Mouse (Mus musculus) kidney, postnatal 0 days (tissue): ENCODE measurements around the gene Arhgef2. TPM values are rescaled to one million over a fixed set of nuclear protein-coding genes. Genes with fewer than 3 reads are reported as not detected.

Source experiments
- ATAC-seq: fragments of 200-750 bp; cut with Nextera tagmentation; replicated peaks from 2 replicates; pipeline ENCODE4 v1.8.0; 2017; ENCODE audit warnings: low read depth, moderate number of reproducible peaks, moderate TSS enrichment, moderate library complexity; ENCODE audit not compliant: low FRiP score
- DNase-seq: peaks from one replicate; pipeline ENCODE4 v3.0.0-alpha.2; 2016; ENCODE audit warnings: low spot score
- H3K27ac ChIP-seq: fragments of 300-500 bp; sonication (generic); 2 replicates; pipeline ENCODE4 v1.5.1; 2014; ENCODE audit warnings: mild to moderate bottlenecking
- H3K27me3 ChIP-seq: fragments of 300-500 bp; sonication (generic); 2 replicates; pipeline ENCODE4 v1.6.1; 2014; ENCODE audit warnings: low read length, mixed read lengths; ENCODE audit not compliant: insufficient read depth
- H3K36me3 ChIP-seq: fragments of 300-500 bp; sonication (generic); 2 replicates; pipeline ENCODE4 v1.6.1; 2014; ENCODE audit warnings: low read length, mixed read lengths; ENCODE audit not compliant: insufficient read depth
- H3K4me1 ChIP-seq: fragments of 300-500 bp; sonication (generic); replicated peaks from 2 replicates; pipeline ENCODE4 v1.6.1; 2014; ENCODE audit warnings: antibody characterized with exemption, low read length, mixed read lengths; ENCODE audit not compliant: insufficient read depth
- H3K4me2 ChIP-seq: fragments of 300-500 bp; sonication (generic); 2 replicates; pipeline ENCODE4 v1.6.1; 2014; ENCODE audit warnings: mild to moderate bottlenecking, low read length, moderate library complexity, mixed read lengths
- H3K4me3 ChIP-seq: fragments of 300-500 bp; sonication (generic); replicated peaks from 2 replicates; pipeline ENCODE4 v1.5.1; 2014; ENCODE audit warnings: low read depth, low read length
- H3K9ac ChIP-seq: fragments of 300-500 bp; sonication (generic); 2 replicates; pipeline ENCODE4 v1.6.1; 2014; ENCODE audit warnings: low read depth, low read length
- H3K9me3 ChIP-seq: fragments of 300-500 bp; sonication (generic); replicated peaks from 2 replicates; pipeline ENCODE4 v1.6.1; 2016; ENCODE audit warnings: low read length, inconsistent platforms, mixed read lengths
- CTCF ChIP-seq: IDR thresholded peaks from 2 replicates; pipeline ENCODE4 v1.5.1; 2016; ENCODE audit warnings: antibody characterized with exemption, low read depth, mild to moderate bottlenecking, moderate library complexity
- WGBS: fragments of 180-500 bp; shearing (Covaris S2); extraction: QIAGEN DNeasy Blood & Tissue Kit; methylation state at CpG from one replicate; pipeline ENCODE4 v1.1.7; 2014; 5-methylcytosine and 5-hydroxymethylcytosine counted together
- polyA plus RNA-seq: library from polyadenylated mRNA; unstranded; fragments of >200 nt; fragmentation: Nextera tagmentation; extraction: Ambion mirVana; gene quantifications from 2 replicates; pipeline ENCODE4 v1.2.1, GENCODE M21; 2015

The Arhgef2 gene
- polyA plus RNA-seq, 1 experiment from 2014 or later = 53.7 TPM

GRCm38 (mm10) chr3:88626316-88626715, 20.6 kb downstream of the Arhgef2 start:
- Histone ChIP-seq H3K9ac (no peak overlapping the region), H3K4me3 (no peak overlapping the region), H3K4me2 (no peak overlapping the region), H3K27me3 (no peaks in the 10 kb centered on the region), H3K36me3 (peaks cover 16% of the 10 kb centered on the region), H3K27ac (0 out of 2 replicates have a peak overlapping the region, but pooled peaks have one; percentile 21), H3K9me3 (no peaks in the 10 kb centered on the region), H3K4me1 (peaks cover 38% of the 10 kb centered on the region)
- DNase-seq (no peak), ATAC-seq (no peak)
- TF ChIP-seq CTCF = no peak
- WGBS = 50% methylated on average over 7 of the region's 7 CpGs

- Histone ChIP-seq H3K4me2 (no peak overlapping the region), H3K4me1 (peaks cover 38% of the 10 kb centered on the region), H3K9me3 (no peaks in the 10 kb centered on the region), H3K27ac (0 out of 2 replicates have a peak overlapping the region, but pooled peaks have one; percentile 21), H3K36me3 (peaks cover 24% of the 10 kb centered on the region), H3K4me3 (no peak overlapping the region), H3K9ac (no peak overlapping the region), H3K27me3 (no peaks in the 10 kb centered on the region)
- ATAC-seq (no peak), DNase-seq (no peak)
- WGBS = 37% methylated on average over 4 of the region's 4 CpGs
- no peak for TF ChIP-seq CTCF
These were observed 21.3 kb downstream of the Arhgef2 start for GRCm38 (mm10) chr3:88627114-88627513.

- ATAC-seq (peak; percentile 61), DNase-seq (no peak)
- Histone ChIP-seq H3K4me2 (no peak overlapping the region), H3K4me3 (no peak overlapping the region), H3K9me3 (no peaks in the 10 kb centered on the region), H3K4me1 (peaks cover 38% of the 10 kb centered on the region), H3K27me3 (no peaks in the 10 kb centered on the region), H3K27ac (no peak overlapping the region), H3K36me3 (peaks cover 26% of the 10 kb centered on the region), H3K9ac (no peak overlapping the region)
- WGBS = 79% methylated on average over 2 of the region's 2 CpGs
- no peak for TF ChIP-seq CTCF
These were observed 21.8 kb downstream of the Arhgef2 start for GRCm38 (mm10) chr3:88627535-88627934.

DNA sequence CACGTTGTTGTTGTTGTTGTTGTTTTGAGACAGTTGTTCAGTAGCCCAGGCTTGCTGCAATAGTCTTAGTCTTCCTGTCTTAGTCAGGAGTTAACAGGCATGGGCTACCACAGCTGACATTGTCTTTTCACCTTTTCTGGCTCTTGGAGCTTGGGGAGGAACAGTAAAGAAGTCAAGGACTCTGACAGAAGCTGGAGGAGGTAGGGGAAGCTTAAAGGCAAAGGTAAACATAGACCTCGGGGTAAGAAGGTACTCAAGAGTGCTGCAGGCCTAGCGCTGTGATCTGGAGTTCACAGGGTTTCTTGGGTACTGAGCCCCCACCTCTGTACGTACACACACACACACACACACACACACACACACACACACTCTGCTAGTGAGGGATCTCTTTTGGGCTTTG, 23.0 kb downstream of the Arhgef2 start:
- Histone ChIP-seq H3K27me3 (no peaks in the 10 kb centered on the region), H3K4me2 (no peak overlapping the region), H3K36me3 (peaks cover 38% of the 10 kb centered on the region), H3K4me3 (no peak overlapping the region), H3K27ac (peak overlapping the region; percentile 31; the same call in 1 of the 2 replicates), H3K9me3 (no peaks in the 10 kb centered on the region), H3K4me1 (peaks cover 32% of the 10 kb centered on the region), H3K9ac (no peak overlapping the region)
- TF ChIP-seq CTCF = no peak
- no peak for ATAC-seq
- WGBS = 52% methylated on average over 4 of the region's 4 CpGs
- no peak for DNase-seq

DNA sequence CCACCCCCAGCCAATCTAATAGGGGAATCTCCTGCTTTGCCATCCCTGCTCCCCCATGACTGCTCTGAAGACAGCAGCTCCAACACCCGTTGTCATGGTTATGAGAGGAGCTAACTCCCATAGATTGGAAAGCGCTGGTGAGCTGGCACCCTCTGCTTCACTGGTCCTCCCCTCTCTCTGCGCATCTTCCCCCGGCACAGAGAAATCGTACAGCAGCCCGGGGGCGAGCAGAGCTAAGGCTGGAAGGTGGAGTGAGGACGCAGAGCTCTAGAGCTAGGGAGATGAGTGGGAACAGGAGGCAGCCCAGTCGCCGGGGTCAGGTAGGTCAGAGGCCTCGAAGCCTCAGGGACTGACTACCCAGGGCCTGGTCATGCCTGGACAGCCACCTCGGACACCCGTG, 23.5 kb downstream of the Arhgef2 start:
- Histone ChIP-seq H3K9me3 (no peaks in the 10 kb centered on the region), H3K4me1 (peaks cover 27% of the 10 kb centered on the region), H3K27me3 (no peaks in the 10 kb centered on the region), H3K36me3 (peaks cover 43% of the 10 kb centered on the region), H3K4me2 (no peak overlapping the region), H3K27ac (0 out of 2 replicates have a peak overlapping the region, but pooled peaks have one; percentile 55), H3K9ac (no peak overlapping the region), H3K4me3 (no peak overlapping the region)
- 62% methylated on average over 13 of the region's 13 CpGs for WGBS
- ATAC-seq (no peak), DNase-seq (no peak)
- no peak for TF ChIP-seq CTCF

DNA sequence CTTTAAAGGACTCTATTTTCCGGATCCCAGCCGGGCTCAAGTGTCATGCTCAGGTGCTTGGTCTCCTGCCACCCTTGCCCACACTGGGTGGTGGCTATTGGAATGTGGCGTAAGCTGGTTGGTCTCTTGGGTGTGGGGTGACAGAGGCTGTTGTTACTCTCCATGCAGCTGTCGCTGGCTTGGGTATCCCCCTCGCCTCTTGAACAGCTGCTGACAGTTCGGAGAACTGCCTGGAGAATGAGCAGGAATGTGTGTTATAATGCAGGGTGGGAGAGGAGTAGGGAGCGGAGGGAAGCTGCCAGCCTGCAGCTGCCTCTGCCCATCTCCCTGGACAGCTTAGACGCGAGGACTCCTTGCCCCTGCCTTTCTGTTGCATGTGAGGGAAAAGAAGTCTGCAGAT, 24.3 kb downstream of the Arhgef2 start:
- WGBS = 79% methylated on average over 9 of the region's 9 CpGs
- H3K4me1 ChIP-seq = peaks cover 20% of the 10 kb centered on the region
- TF ChIP-seq CTCF = no peak
- no peaks in the 10 kb centered on the region for H3K27me3 ChIP-seq
- no peak for ATAC-seq
- H3K36me3 ChIP-seq = peaks cover 50% of the 10 kb centered on the region
- H3K9me3 ChIP-seq = no peaks in the 10 kb centered on the region
- no peak for DNase-seq
- no peak overlapping the region for H3K9ac ChIP-seq
- H3K4me2 ChIP-seq = no peak overlapping the region
- H3K27ac ChIP-seq = peak overlapping the region; percentile 55; the same call in 1 of the 2 replicates
- H3K4me3 ChIP-seq = no peak overlapping the region

GRCm38 (mm10) chr3:88630849-88631341, 25.1 kb downstream of the Arhgef2 start:
- peaks cover 18% of the 10 kb centered on the region for H3K4me1 ChIP-seq
- H3K9ac ChIP-seq = no peak overlapping the region
- H3K4me2 ChIP-seq = no peak overlapping the region
- no peak overlapping the region for H3K4me3 ChIP-seq
- peak overlapping the region; percentile 55 for H3K27ac ChIP-seq
- ATAC-seq (no peak), DNase-seq (no peak)
- no peaks in the 10 kb centered on the region for H3K27me3 ChIP-seq
- TF ChIP-seq CTCF = no peak
- H3K36me3 ChIP-seq = peaks cover 59% of the 10 kb centered on the region
- WGBS = 70% methylated on average over 6 of the region's 6 CpGs
- no peaks in the 10 kb centered on the region for H3K9me3 ChIP-seq
